Mouse (Mus musculus): ENCODE measurements around the gene Ttc7b.
A peak's percentile ranks its signal among the peaks of the same experiment; 100 is the strongest.

The Ttc7b gene

GRCm38 (mm10) chr12:100489799-100490198, 30.8 kb downstream of the Ttc7b start:
- no peak for DNase-seq (ENCODE audit: low read depth, low spot score)

GRCm38 (mm10) chr12:100488368-100488767, 32.3 kb downstream of the Ttc7b start:
- DNase-seq (ENCODE audit: low read depth, low spot score) = no peak

- DNase-seq (ENCODE audit: low read depth, low spot score) = no peak
Observed at GRCm38 (mm10) chr12:100486232-100486631, 34.4 kb downstream of the Ttc7b start.

GRCm38 (mm10) chr12:100483054-100483453, 37.6 kb downstream of the Ttc7b start:
- DNase-seq (ENCODE audit: low read depth, low spot score) = no peak

GRCm38 (mm10) chr12:100482255-100482654, 38.4 kb downstream of the Ttc7b start:
- DNase-seq (ENCODE audit: low read depth, low spot score) = no peak

GRCm38 (mm10) chr12:100481443-100482026, 39.1 kb downstream of the Ttc7b start:
- no peak for DNase-seq (ENCODE audit: low read depth, low spot score)

GRCm38 (mm10) chr12:100480642-100481442, 39.8 kb downstream of the Ttc7b start:
- no peak for DNase-seq (ENCODE audit: low read depth, low spot score)

- peak; percentile 52 for DNase-seq (ENCODE audit: low read depth, low spot score)
Observed at GRCm38 (mm10) chr12:100479892-100480621, 40.6 kb downstream of the Ttc7b start.

- DNase-seq (ENCODE audit: low read depth, low spot score) = no peak
Observed at GRCm38 (mm10) chr12:100479270-100479869, 41.3 kb downstream of the Ttc7b start.

GRCm38 (mm10) chr12:100478615-100479014, 42.0 kb downstream of the Ttc7b start:
- DNase-seq (ENCODE audit: low read depth, low spot score) = no peak

- no peak for DNase-seq (ENCODE audit: low read depth, low spot score)
Observed at GRCm38 (mm10) chr12:100478151-100478550, 42.5 kb downstream of the Ttc7b start.

- DNase-seq (ENCODE audit: low read depth, low spot score) = no peak
Observed at GRCm38 (mm10) chr12:100477474-100477873, 43.2 kb downstream of the Ttc7b start.

- DNase-seq (ENCODE audit: low read depth, low spot score) = no peak
Observed at GRCm38 (mm10) chr12:100476351-100476750, 44.3 kb downstream of the Ttc7b start.

- no peak for DNase-seq (ENCODE audit: low read depth, low spot score)
Observed at GRCm38 (mm10) chr12:100475489-100475888, 45.1 kb downstream of the Ttc7b start.

GRCm38 (mm10) chr12:100474661-100475321, 45.8 kb downstream of the Ttc7b start:
- DNase-seq (ENCODE audit: low read depth, low spot score) = no peak

- DNase-seq (ENCODE audit: low read depth, low spot score) = no peak
Observed at GRCm38 (mm10) chr12:100470295-100470694, 50.3 kb downstream of the Ttc7b start.

GRCm38 (mm10) chr12:100469503-100470293, 50.9 kb downstream of the Ttc7b start:
- DNase-seq (ENCODE audit: low read depth, low spot score) = no peak

GRCm38 (mm10) chr12:100465101-100465715, 55.4 kb downstream of the Ttc7b start:
- DNase-seq (ENCODE audit: low read depth, low spot score) = no peak

GRCm38 (mm10) chr12:100457701-100458100, 62.9 kb downstream of the Ttc7b start:
- no peak for DNase-seq (ENCODE audit: low read depth, low spot score)

GRCm38 (mm10) chr12:100456257-100456975, 64.2 kb downstream of the Ttc7b start:
- DNase-seq (ENCODE audit: low read depth, low spot score) = no peak
